Mouse (Mus musculus): ENCODE data around the gene Trim40. TPM values are rescaled to one million over a fixed set of nuclear protein-coding genes. Genes with fewer than 3 reads are reported as not detected.

Trim40 gene
- not detected for total RNA-seq (2021)
- long read RNA-seq, experiment 1, result 0 reads
- long read RNA-seq, experiment 2, result 0 reads

- no peak for DNase-seq
Observed at GRCm38 (mm10) chr17:36890073-36890903, at the start of gene Trim40. Gene Trim40 (minus strand): TSS chr17:36890123.

DNA sequence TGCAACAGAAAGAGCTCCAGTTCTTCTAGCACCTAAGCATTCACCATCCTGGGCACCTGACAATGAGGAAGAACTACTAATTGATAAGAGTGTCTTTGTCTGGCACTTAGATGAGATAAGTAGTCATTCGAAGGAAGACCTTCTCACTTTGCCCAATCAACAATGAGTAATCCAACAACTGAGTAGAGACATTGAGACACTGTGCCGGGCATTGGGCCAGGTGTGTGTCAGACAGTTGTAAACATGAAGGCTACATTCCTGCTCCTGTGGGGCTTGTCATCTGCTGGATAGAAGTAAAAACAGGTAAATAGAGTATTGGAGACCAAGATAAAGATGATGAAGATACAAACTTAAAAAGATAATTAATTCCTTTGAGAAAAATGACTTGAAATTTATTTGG, 48.1 kb upstream of the Trim40 start:
- DNase-seq, result peak; percentile 71

GRCm38 (mm10) chr17:36931806-36932205, 41.9 kb upstream of the Trim40 start:
- DNase-seq, result peak; percentile 28

- DNase-seq, result no peak
Observed at GRCm38 (mm10) chr17:36931130-36931529, 41.2 kb upstream of the Trim40 start.

GRCm38 (mm10) chr17:36930233-36930632, 40.3 kb upstream of the Trim40 start:
- DNase-seq, result no peak

DNA sequence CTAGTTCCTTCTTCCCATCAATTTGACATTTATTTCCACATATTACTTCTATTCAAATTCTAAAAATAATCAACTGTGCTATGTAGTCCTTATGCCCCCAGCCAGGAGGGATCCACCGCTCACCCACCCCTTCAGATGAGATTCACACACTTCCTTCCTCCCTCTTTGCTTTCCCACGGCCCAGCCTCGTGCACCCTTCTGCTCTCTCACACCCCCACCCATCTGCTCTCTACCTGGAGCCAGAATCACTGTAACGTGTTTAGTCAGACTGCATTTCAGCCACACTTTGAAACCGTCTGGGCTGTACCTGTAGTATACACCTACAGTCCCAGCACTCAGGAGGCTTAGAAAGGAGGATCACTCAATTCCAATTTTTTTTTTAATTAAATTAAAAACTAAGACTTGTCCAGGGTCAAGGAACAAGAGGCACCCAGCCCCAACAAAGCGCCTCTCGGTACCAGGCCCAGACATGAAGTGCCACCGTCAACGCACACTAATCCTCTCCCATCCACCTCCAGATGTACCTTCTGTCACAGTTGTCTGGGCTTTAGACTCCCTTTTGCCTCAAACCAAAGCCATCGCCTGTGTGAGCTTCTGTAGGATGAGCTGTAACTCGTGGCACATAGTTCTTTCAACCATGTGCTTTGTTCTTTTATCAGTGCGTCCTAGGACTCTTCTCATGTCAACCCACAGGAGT, 39.5 kb upstream of the Trim40 start:
- no peak for DNase-seq

DNA sequence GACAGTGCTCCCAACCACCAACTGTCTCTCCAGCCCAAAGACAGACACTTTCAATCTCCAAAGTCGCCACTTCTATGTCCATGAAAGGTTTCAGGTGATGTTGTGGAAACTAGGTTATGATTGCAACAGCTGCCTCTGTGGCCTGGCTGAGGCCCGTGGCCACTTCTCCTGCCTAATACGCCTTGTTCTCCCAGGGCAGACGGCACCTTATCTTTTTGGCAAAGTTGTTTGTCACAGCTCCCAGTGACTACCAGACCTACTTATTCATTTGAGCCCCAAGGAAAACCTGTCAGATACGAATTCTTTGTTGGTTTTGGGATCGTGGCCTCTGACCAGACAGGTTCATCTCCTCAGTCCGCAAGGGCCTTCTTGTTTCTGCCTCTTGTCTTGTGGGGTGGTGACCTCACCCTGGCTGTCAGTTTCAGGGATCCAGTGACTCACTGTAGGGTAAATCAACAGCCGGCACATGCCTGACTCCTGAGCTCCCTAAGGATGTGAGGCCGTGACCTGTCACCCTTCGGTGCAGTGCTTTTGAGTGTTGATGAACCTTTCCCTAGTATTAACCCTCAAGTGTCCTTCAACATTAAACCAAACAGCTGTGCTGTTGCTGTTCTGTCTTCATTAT, 37.7 kb upstream of the Trim40 start:
- DNase-seq, result no peak

DNA sequence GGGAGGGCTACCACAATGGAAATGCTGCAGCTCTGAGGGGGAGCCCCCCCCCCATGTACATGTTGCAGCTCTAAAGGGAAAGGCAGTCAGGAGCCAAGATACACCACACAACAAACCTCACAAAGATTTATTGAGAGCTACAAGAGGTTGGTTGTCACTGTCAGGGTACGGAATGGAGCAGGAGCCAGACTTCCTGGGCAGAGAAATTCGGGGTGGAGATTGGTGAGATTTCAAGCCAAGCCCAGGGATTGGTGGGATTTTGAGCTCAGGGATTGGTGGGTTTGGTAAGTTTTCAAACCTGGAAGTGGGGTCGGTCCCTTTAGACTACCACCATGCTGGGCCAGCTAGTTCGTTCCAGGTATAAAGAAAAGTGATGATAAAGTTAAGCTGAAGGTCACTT, 33.6 kb upstream of the Trim40 start:
- DNase-seq, result no peak

GRCm38 (mm10) chr17:36922715-36923114, 32.8 kb upstream of the Trim40 start:
- no peak for DNase-seq

DNA sequence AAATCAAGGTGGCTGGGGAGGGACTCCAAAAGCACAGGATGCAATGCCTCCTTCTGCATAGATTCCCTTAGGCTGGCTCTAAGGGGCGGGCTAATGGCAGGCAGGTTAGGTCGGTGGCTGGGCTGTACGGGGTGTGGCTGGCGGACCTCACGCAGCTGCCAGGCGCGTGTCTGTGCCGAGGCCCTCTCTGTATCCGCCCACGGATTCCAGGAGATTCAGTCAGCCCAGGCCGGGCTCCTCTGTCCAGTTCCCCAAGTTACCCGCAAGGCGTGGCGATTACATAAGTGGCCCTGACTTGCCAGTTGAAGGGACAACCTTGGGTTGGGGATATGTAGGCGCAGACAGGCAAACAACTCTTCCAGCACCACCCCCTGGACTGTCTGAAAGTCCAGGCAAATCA, 30.3 kb upstream of the Trim40 start:
- DNase-seq, result peak; percentile 54

DNA sequence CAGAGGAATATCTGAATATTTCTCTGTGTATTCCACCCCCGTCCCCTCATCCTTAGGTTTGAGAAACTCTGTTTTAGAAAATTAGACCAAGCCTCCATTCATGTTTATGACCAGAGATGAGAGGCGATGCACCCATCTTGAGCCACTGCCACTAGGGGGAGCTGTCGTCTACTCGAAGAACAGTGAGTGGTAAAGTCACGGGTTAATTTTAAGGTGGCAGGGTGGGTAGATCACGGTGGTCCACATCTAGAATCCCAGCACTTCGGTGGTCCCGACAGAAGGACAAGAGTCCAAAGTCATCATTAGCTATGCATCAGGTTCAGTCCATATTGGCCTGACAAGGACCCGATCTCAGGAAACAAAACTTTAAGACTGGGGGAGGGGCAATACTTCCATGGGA, 25.2 kb upstream of the Trim40 start:
- peak; percentile 81 for DNase-seq

DNA sequence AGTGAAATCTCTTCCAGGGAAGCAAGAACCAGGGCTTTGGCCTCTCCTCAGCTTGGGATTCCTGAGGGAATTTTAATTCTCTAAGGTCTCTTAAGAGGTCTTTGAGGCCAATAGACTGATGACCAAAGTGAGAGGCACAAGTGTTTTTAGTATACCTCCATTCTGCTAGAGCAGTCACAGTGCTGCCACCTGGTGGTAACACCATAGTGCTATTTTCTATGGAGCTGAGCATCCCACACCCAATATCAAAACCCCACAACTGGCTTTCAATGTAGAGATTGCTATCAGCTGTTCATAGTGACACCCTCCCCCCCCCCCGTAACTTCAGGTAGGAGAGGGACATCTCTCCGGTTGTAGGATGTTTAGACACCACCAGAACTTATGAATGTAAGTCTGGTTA, 24.2 kb upstream of the Trim40 start:
- DNase-seq, result peak; percentile 85

- DNase-seq, result no peak
Observed at GRCm38 (mm10) chr17:36912031-36912430, 22.1 kb upstream of the Trim40 start.

DNA sequence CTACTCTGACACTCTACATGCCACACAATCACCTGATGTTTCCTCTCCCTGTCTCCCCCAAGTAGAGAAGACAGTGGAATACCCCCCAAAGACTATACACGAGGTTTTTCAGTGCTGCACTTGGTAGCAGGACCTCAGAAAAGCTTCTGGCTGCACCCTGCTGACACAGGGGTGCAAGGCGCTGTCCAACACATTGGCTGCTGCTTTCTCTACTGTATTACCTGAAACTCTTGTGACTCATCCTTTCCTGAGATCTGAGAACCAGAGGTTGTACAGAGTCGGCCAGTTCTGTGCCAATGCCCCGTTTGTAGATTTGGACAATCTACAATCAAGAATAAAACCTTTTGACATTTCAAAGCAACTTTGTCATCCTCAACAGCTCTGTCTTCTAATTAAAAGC, 19.9 kb upstream of the Trim40 start:
- DNase-seq, result no peak

GRCm38 (mm10) chr17:36908235-36908634, 18.3 kb upstream of the Trim40 start:
- no peak for DNase-seq

GRCm38 (mm10) chr17:36903651-36904050, 13.7 kb upstream of the Trim40 start:
- DNase-seq, result no peak

GRCm38 (mm10) chr17:36900691-36901090, 10.8 kb upstream of the Trim40 start:
- DNase-seq, result no peak

DNA sequence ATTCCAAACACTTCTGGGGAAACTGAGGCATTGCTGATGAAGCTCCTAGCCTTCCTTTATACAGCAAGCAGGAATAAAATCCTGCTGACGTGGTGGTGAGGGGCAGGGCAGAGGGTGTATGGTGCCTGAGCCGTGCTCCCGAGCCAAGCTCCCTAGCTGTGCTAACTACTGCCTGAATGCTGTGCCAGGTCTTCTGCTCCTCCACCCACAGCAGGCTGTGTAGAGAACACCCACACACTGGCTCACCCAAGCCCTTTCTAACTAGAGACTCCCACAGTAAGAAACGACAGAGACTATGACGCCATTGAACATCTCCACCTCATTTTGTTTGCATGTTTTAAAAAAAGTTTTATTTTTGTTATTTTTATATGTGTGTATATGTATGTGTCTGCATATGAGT, 10.1 kb upstream of the Trim40 start:
- no peak for DNase-seq

DNA sequence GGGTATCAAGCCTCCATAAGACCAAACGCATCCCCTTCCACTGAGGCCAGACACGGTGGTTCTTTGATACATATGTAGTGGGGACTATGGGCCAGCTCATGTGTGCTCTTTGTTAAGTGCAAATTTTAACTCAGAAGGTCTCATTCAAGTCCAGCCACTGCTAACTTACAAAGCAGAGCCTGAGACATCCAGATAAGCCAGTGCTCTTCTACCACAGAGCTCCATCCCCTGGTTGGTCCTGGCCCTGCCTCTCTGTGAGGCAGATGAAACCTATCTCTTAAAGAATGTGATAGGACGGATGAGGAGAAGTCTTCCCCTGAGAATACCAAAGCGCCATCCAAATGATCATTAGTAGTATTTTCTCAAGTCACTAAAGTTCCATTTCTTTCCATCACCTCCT, 9.5 kb upstream of the Trim40 start:
- no peak for DNase-seq

DNA sequence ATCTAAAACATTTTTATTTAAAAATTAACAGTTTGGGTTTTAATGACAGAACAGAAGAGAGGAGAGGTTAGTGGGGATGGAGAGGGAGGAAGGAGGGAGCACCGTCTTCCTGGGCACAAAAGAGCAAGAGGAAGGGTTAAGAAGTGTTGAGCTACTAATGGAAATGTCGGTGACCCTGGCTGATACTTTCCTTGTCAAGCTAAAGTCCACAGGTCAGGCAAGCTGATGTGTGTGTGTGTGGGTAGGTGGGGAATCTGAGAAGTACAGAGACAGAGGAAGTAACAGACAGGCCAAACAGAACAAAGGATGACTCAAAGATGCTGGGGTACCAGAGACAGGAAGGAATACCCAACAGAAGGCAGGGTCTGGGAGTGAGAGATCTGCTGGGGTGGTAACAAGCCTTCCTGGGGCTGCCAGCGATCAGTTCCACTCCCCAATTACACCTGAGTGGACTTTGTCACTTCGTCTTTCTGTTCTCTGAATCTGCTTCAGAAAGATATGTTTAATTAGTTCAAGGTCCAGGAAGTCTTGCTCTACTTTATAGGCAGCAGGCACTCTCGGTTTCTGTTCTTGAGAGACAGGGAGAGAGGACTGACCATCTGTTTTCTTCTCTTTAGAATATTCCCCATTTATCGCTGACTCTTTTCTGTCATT, 7.8 kb upstream of the Trim40 start, which contains the start of gene Trim31:
TSS of gene Trim31 (plus strand) at position 567 of the 654 bp plus-strand sequence.
- no peak for DNase-seq

GRCm38 (mm10) chr17:36897065-36897464, 7.1 kb upstream of the Trim40 start:
- no peak for DNase-seq

GRCm38 (mm10) chr17:36896583-36896982, 6.7 kb upstream of the Trim40 start:
- peak; percentile 59 for DNase-seq

- no peak for DNase-seq
Observed at GRCm38 (mm10) chr17:36893387-36893786, 3.5 kb upstream of the Trim40 start.
